ENCODE assay signal across 28 mouse cellular contexts in genomic region chr9:65593596-65593995, GRCm38 (mm10). TPM values are rescaled to one million over a fixed set of nuclear protein-coding genes. Genes with fewer than 3 reads are reported as not detected.
DNase-seq lines count a peak whose midpoint lies in the region; ATAC-seq and TF ChIP-seq lines count a peak whose summit lies in the region.
"Had no signal": no experiment of that assay in that cellular context is flagged by ENCODE, and none has a peak within 500 bp of the region (broad histone marks: within the 10 kb centered on the region; RNA-seq: fewer than 3 reads in every experiment).

No protein-coding gene starts in this region.

- DNase-seq in hindbrain, embryonic 10.5 days (ENCODE audit: low spot score), result no peak
- DNase-seq in hindbrain, embryonic 14.5 days (ENCODE audit: low spot score), result no peak
- DNase-seq in ES-CJ7 (ENCODE audit: low read depth, low spot score), result peak; percentile 97
- peak; percentile 99 for DNase-seq in R1 (ENCODE audit: low read depth, low spot score)
- no peak for DNase-seq in heart, adult 9 months (ENCODE audit: low spot score in 2 of 2)
- DNase-seq in MN1 (ENCODE audit: low spot score), result no peak
- DNase-seq in lung, postnatal 14 days, result no peak
- DNase-seq: adrenal gland, adult 2 months; adrenal gland, postnatal 10 days; adrenal gland, postnatal 25 days; B cell, adult 2 months; cerebellum, adult 11-12 months; cerebellum, adult 2 months; cerebellum, adult 9-10 months; cerebellum, postnatal 14 days; cerebellum, postnatal 36 days; embryo, embryonic 11 days had no signal

- H3K27ac ChIP-seq in hindbrain, embryonic 10.5 days, result no peak overlapping the region
- no peak overlapping the region for H3K27ac ChIP-seq in hindbrain, embryonic 14.5 days
- H3K27ac ChIP-seq: embryonic facial prominence, embryonic 13.5 days; embryonic facial prominence, embryonic 15.5 days; forebrain, embryonic 10.5 days; forebrain, embryonic 12.5 days had no signal

- no peak overlapping the region for H3K4me2 ChIP-seq in hindbrain, embryonic 14.5 days (replicated peaks)
- H3K4me2 ChIP-seq: embryonic facial prominence, embryonic 13.5 days; embryonic facial prominence, embryonic 15.5 days; forebrain, embryonic 12.5 days had no signal

- no peak overlapping the region for H3K9ac ChIP-seq in hindbrain, embryonic 14.5 days
- H3K9ac ChIP-seq: embryonic facial prominence, embryonic 13.5 days; embryonic facial prominence, embryonic 15.5 days; forebrain, embryonic 12.5 days had no signal

- no peaks in the 10 kb centered on the region for H3K27me3 ChIP-seq in hindbrain, embryonic 10.5 days (ENCODE audit: insufficient read depth, poor library complexity, severe bottlenecking)
- no peaks in the 10 kb centered on the region for H3K27me3 ChIP-seq in hindbrain, embryonic 14.5 days (ENCODE audit: control insufficient read depth, insufficient read depth, low read length)
- no peaks in the 10 kb centered on the region for H3K27me3 ChIP-seq in E14TG2a.4 (ENCODE audit: insufficient read depth, low read length)
- H3K27me3 ChIP-seq: CH12.LX; embryonic facial prominence, embryonic 13.5 days; embryonic facial prominence, embryonic 15.5 days; forebrain, embryonic 12.5 days had no signal

- H3K9me3 ChIP-seq in hindbrain, embryonic 10.5 days, result no peaks in the 10 kb centered on the region
- no peaks in the 10 kb centered on the region for H3K9me3 ChIP-seq in hindbrain, embryonic 14.5 days (ENCODE audit: control insufficient read depth, low read length)
- no peaks in the 10 kb centered on the region for H3K9me3 ChIP-seq in E14TG2a.4 (ENCODE audit: low read length)
- H3K9me3 ChIP-seq: embryonic facial prominence, embryonic 13.5 days; embryonic facial prominence, embryonic 15.5 days; forebrain, embryonic 10.5 days; forebrain, embryonic 12.5 days; G1E had no signal

- TF ChIP-seq CTCF in E14TG2a.4 (conservative IDR thresholded peaks at IDR 0.05; ENCODE audit: low read length), result no peak

- H3K4me1 ChIP-seq in hindbrain, embryonic 10.5 days (replicated peaks), result peaks cover 15% of the 10 kb centered on the region
- peaks cover 5% of the 10 kb centered on the region; the same call in 1 of the 2 replicates for H3K4me1 ChIP-seq in hindbrain, embryonic 14.5 days (replicated peaks; ENCODE audit: control insufficient read depth, insufficient read depth, low read length)
- peaks cover 73% of the 10 kb centered on the region for H3K4me1 ChIP-seq in E14TG2a.4 (replicated peaks; ENCODE audit: low read depth, low read length)

- 88% methylated on average over 9 of the region's 9 CpGs for WGBS in hindbrain, embryonic 10.5 days
- 87% methylated on average over 9 of the region's 9 CpGs for WGBS in hindbrain, embryonic 14.5 days

- H3K36me3 ChIP-seq in hindbrain, embryonic 10.5 days, result peaks cover 72% of the 10 kb centered on the region
- H3K36me3 ChIP-seq in hindbrain, embryonic 14.5 days (replicated peaks; ENCODE audit: control insufficient read depth, insufficient read depth), result no peaks in the 10 kb centered on the region
- H3K36me3 ChIP-seq in E14TG2a.4 (ENCODE audit: insufficient read depth, low read length), result peaks cover 73% of the 10 kb centered on the region

- no peak for ATAC-seq in hindbrain, embryonic 14.5 days (ENCODE audit: low FRiP score)
- ATAC-seq: CD4-positive, CD25-positive, alpha-beta regulatory T cell, adult 4 months; forebrain, embryonic 14.5 days; forebrain, embryonic 16.5 days had no signal

- H3K4me3 ChIP-seq in hindbrain, embryonic 10.5 days, result 0 out of 2 replicates have a peak overlapping the region, but pooled peaks have one; percentile 1
- H3K4me3 ChIP-seq in hindbrain, embryonic 14.5 days (replicated peaks; ENCODE audit: low read length), result no peak overlapping the region
- H3K4me3 ChIP-seq in E14TG2a.4 (replicated peaks; ENCODE audit: low read length), result peak overlapping the region; percentile 74
- H3K4me3 ChIP-seq: embryonic facial prominence, embryonic 13.5 days; embryonic facial prominence, embryonic 15.5 days; erythroblast, embryonic 14.5 days; forebrain, embryonic 10.5 days; forebrain, embryonic 12.5 days had no signal

RNA-seq across cellular contexts. Expression of gene Pif1, which starts 6.6 kb away (rescaled TPM):
- 24.2 and 27.2 TPM in 2 replicates for polyA plus RNA-seq in hindbrain, embryonic 10.5 days (2016; fragmentation: Nextera tagmentation; extraction: Ambion mirVana)
- 1.9 and 2.2 TPM in 2 replicates for polyA plus RNA-seq in hindbrain, embryonic 14.5 days (2014; fragmentation: Nextera tagmentation; extraction: Ambion mirVana)

RNA-seq across cellular contexts. Expression of gene Plekho2, which starts 13.8 kb away (rescaled TPM):
- polyA plus RNA-seq in hindbrain, embryonic 10.5 days (2016; fragmentation: Nextera tagmentation; extraction: Ambion mirVana), result 14.5 and 15.2 TPM in 2 replicates
- polyA plus RNA-seq in hindbrain, embryonic 14.5 days (2014; fragmentation: Nextera tagmentation; extraction: Ambion mirVana), result 4.4 and 4.6 TPM in 2 replicates

RNA-seq across cellular contexts. Expression of gene Rbpms2, which starts 35.9 kb away (rescaled TPM):
- 28.4 and 32.5 TPM in 2 replicates for polyA plus RNA-seq in hindbrain, embryonic 10.5 days (2016; fragmentation: Nextera tagmentation; extraction: Ambion mirVana)
- 4.0 and 4.7 TPM in 2 replicates for polyA plus RNA-seq in hindbrain, embryonic 14.5 days (2014; fragmentation: Nextera tagmentation; extraction: Ambion mirVana)

Comparison
In these comparisons a context has a peak if more than half of its experiments do, and no peak if none do; other contexts are left out.
1. DNase-seq: peak in ES-CJ7 (single experiment) and R1 (single experiment); none in hindbrain, embryonic 10.5 days (single experiment), hindbrain, embryonic 14.5 days (single experiment), heart, adult 9 months (0 of 2), MN1 (single experiment) and lung, postnatal 14 days (single experiment).